Mouse (Mus musculus): ENCODE results near the gene Best2. TPM values are rescaled to one million over a fixed set of nuclear protein-coding genes. Genes with fewer than 3 reads are reported as not detected.

The Best2 gene
- polyA plus RNA-seq, 1 experiment from 2014 or later = not detected

GRCm38 (mm10) chr8:85007686-85008085 lies 6.6 kb downstream of the Best2 start:
- Histone ChIP-seq H3K9ac (ENCODE audit: low read length) (no peak overlapping the region), H3K4me2 (ENCODE audit: low read depth, low read length) (no peak overlapping the region), H3K4me3 (ENCODE audit: low read length) (no peak overlapping the region), H3K36me3 (ENCODE audit: control insufficient read depth, insufficient read depth, low read length) (no peaks in the 10 kb centered on the region), H3K27me3 (ENCODE audit: control insufficient read depth, insufficient read depth, low read depth, low read length) (peaks cover 35% of the 10 kb centered on the region), H3K27ac (ENCODE audit: low read length) (no peak overlapping the region), H3K4me1 (replicated peaks; ENCODE audit: control insufficient read depth, insufficient read depth, low read length) (no peaks in the 10 kb centered on the region), H3K9me3 (ENCODE audit: control insufficient read depth, low read length) (no peaks in the 10 kb centered on the region)
- WGBS = 12% methylated on average over 25 of the region's 25 CpGs
- no peak for ATAC-seq (ENCODE audit: low read depth)

DNA sequence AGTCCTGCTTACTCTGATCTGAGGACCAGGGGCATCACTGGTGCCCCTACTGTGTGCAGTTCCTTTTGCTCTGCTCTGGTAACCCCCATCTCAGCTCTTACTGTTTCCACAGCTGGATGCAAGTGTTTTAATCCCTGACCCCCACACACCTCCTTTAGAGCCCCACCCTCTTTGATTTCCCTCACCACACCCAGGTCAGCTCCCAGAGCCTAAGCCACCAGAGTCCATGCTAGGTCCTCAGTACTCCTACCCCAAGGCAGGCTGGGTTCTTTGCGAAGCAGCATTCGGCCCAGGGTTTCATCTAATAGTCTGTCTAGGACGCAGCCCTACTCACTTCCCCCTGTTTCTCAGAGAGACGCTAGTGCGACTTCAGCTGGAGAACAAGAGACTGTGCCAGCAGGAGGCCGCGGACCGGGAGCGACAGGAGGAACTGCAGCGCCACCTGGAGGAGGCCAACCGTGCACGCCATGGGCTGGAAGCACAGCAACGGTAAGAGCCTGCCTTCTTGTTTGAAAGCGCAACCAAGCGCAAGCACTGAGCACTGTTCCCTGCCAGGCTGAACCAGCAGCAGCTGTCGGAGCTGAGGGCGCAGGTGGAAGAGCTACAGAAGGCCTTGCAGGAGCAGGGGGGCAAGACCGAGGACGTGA lies 16.6 kb downstream of the Best2 start:
- H3K27me3 ChIP-seq (ENCODE audit: control insufficient read depth, insufficient read depth, low read depth, low read length) = no peaks in the 10 kb centered on the region; the same call in 1 of the 2 replicates
- H3K36me3 ChIP-seq (ENCODE audit: control insufficient read depth, insufficient read depth, low read length) = no peaks in the 10 kb centered on the region
- H3K27ac ChIP-seq (ENCODE audit: low read length) = no peak overlapping the region
- WGBS = 10% methylated on average over 19 of the region's 19 CpGs
- ATAC-seq (ENCODE audit: low read depth) = peak; percentile 65
- no peak overlapping the region for H3K4me3 ChIP-seq (ENCODE audit: low read length)
- 0 out of 2 replicates have a peak overlapping the region, but pooled peaks have one; percentile 4 for H3K4me2 ChIP-seq (ENCODE audit: low read depth, low read length)
- no peaks in the 10 kb centered on the region for H3K9me3 ChIP-seq (ENCODE audit: control insufficient read depth, low read length)
- H3K4me1 ChIP-seq (replicated peaks; ENCODE audit: control insufficient read depth, insufficient read depth, low read length) = no peaks in the 10 kb centered on the region
- peak overlapping the region; percentile 42; the same call in 1 of the 2 replicates for H3K9ac ChIP-seq (ENCODE audit: low read length)

GRCm38 (mm10) chr8:84996978-84997377 lies 17.4 kb downstream of the Best2 start:
- no peak overlapping the region for H3K27ac ChIP-seq (ENCODE audit: low read length)
- no peaks in the 10 kb centered on the region; the same call in 1 of the 2 replicates for H3K27me3 ChIP-seq (ENCODE audit: control insufficient read depth, insufficient read depth, low read depth, low read length)
- no peak overlapping the region for H3K9ac ChIP-seq (ENCODE audit: low read length)
- 77% methylated on average over 5 of the region's 5 CpGs for WGBS
- no peaks in the 10 kb centered on the region for H3K36me3 ChIP-seq (ENCODE audit: control insufficient read depth, insufficient read depth, low read length)
- no peak for ATAC-seq (ENCODE audit: low read depth)
- no peak overlapping the region for H3K4me2 ChIP-seq (ENCODE audit: low read depth, low read length)
- no peak overlapping the region for H3K4me3 ChIP-seq (ENCODE audit: low read length)
- H3K4me1 ChIP-seq (replicated peaks; ENCODE audit: control insufficient read depth, insufficient read depth, low read length) = no peaks in the 10 kb centered on the region
- no peaks in the 10 kb centered on the region for H3K9me3 ChIP-seq (ENCODE audit: control insufficient read depth, low read length)

DNA sequence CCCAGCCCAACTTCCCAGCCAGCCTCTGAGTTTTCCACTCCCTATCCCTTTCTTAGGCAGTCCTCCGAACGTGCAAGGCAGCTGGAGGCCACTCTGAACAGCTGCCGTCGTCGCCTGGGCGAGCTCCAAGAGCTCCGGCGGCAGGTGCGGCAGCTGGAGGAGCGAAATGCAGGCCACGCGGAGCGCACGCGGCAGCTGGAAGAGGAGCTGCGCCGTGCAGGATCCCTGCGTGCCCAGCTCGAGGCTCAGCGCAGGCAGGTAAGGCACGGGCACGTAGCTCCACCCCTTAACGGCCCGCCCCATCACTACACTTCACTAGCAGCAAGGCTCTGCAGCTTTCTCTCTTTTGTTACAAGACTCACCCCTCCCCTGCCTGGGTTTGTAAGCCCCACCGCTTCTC lies 18.7 kb downstream of the Best2 start:
- Histone ChIP-seq H3K9ac (ENCODE audit: low read length) (no peak overlapping the region), H3K9me3 (ENCODE audit: control insufficient read depth, low read length) (no peaks in the 10 kb centered on the region), H3K4me2 (ENCODE audit: low read depth, low read length) (no peak overlapping the region), H3K4me1 (replicated peaks; ENCODE audit: control insufficient read depth, insufficient read depth, low read length) (peaks cover 5% of the 10 kb centered on the region; the same call in 1 of the 2 replicates), H3K27me3 (ENCODE audit: control insufficient read depth, insufficient read depth, low read depth, low read length) (no peaks in the 10 kb centered on the region; the same call in 1 of the 2 replicates), H3K27ac (ENCODE audit: low read length) (no peak overlapping the region), H3K4me3 (ENCODE audit: low read length) (no peak overlapping the region), H3K36me3 (ENCODE audit: control insufficient read depth, insufficient read depth, low read length) (no peaks in the 10 kb centered on the region)
- ATAC-seq (ENCODE audit: low read depth) = no peak
- WGBS = 25% methylated on average over 25 of the region's 25 CpGs

GRCm38 (mm10) chr8:84994375-84994774 lies 20.0 kb downstream of the Best2 start:
- no peak overlapping the region for H3K4me3 ChIP-seq (ENCODE audit: low read length)
- H3K27ac ChIP-seq (ENCODE audit: low read length) = no peak overlapping the region
- ATAC-seq (ENCODE audit: low read depth) = no peak
- no peak overlapping the region for H3K9ac ChIP-seq (ENCODE audit: low read length)
- H3K36me3 ChIP-seq (ENCODE audit: control insufficient read depth, insufficient read depth, low read length) = no peaks in the 10 kb centered on the region
- WGBS = 88% methylated on average over 9 of the region's 9 CpGs
- H3K9me3 ChIP-seq (ENCODE audit: control insufficient read depth, low read length) = no peaks in the 10 kb centered on the region
- H3K4me2 ChIP-seq (ENCODE audit: low read depth, low read length) = no peak overlapping the region
- H3K27me3 ChIP-seq (ENCODE audit: control insufficient read depth, insufficient read depth, low read depth, low read length) = no peaks in the 10 kb centered on the region; the same call in 1 of the 2 replicates
- H3K4me1 ChIP-seq (replicated peaks; ENCODE audit: control insufficient read depth, insufficient read depth, low read length) = peaks cover 7% of the 10 kb centered on the region

DNA sequence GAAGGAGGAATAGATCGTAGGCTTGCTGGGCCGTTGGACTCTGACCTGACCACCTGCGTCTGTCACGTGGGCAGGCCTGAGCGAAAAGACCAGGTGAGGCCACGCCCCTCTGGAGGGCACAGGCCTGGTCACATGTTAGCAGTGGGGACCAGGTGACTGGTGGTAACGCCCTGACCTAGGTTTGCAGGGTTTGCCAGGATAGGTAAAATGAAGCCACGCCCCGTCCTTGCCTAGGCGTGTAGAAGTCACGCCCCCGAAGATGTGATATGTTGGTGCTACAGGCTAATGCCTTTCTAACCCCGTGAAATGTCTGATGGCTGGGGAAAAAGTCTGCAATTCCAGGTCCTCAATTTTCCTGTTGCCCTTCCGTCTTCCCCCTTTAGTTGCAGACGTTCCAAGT lies 23.5 kb downstream of the Best2 start:
- no peaks in the 10 kb centered on the region for H3K36me3 ChIP-seq (ENCODE audit: control insufficient read depth, insufficient read depth, low read length)
- peak overlapping the region; percentile 93 for H3K27ac ChIP-seq (ENCODE audit: low read length)
- no peaks in the 10 kb centered on the region; the same call in 1 of the 2 replicates for H3K27me3 ChIP-seq (ENCODE audit: control insufficient read depth, insufficient read depth, low read depth, low read length)
- no peaks in the 10 kb centered on the region for H3K9me3 ChIP-seq (ENCODE audit: control insufficient read depth, low read length)
- peak overlapping the region; percentile 73 for H3K4me3 ChIP-seq (ENCODE audit: low read length)
- WGBS = 2% methylated on average over 15 of the region's 15 CpGs
- peak; percentile 70 for ATAC-seq (ENCODE audit: low read depth)
- peak overlapping the region; percentile 82 for H3K9ac ChIP-seq (ENCODE audit: low read length)
- H3K4me2 ChIP-seq (ENCODE audit: low read depth, low read length) = peak overlapping the region; percentile 88
- peaks cover 19% of the 10 kb centered on the region for H3K4me1 ChIP-seq (replicated peaks; ENCODE audit: control insufficient read depth, insufficient read depth, low read length)

- ATAC-seq (ENCODE audit: low read depth) = peak; percentile 91
- Histone ChIP-seq H3K4me2 (ENCODE audit: low read depth, low read length) (peak within 1 kb of the TSS; percentile 88), H3K4me1 (replicated peaks; ENCODE audit: control insufficient read depth, insufficient read depth, low read length) (peaks cover 22% of the 10 kb centered on the region), H3K27ac (ENCODE audit: low read length) (peak within 1 kb of the TSS; percentile 94), H3K36me3 (ENCODE audit: control insufficient read depth, insufficient read depth, low read length) (no peaks in the 10 kb centered on the region), H3K27me3 (ENCODE audit: control insufficient read depth, insufficient read depth, low read depth, low read length) (no peaks in the 10 kb centered on the region; the same call in 1 of the 2 replicates), H3K9me3 (ENCODE audit: control insufficient read depth, low read length) (no peaks in the 10 kb centered on the region), H3K4me3 (ENCODE audit: low read length) (peak within 1 kb of the TSS; percentile 73), H3K9ac (ENCODE audit: low read length) (peak within 1 kb of the TSS; percentile 82)
- under 1% methylated on average over 27 of the region's 28 CpGs for WGBS
These were observed 24.0 kb downstream of the Best2 start, which contains the start of gene Hook2 for GRCm38 (mm10) chr8:84990349-84990748. Hook2 (plus strand) TSS chr8:84990603.

DNA sequence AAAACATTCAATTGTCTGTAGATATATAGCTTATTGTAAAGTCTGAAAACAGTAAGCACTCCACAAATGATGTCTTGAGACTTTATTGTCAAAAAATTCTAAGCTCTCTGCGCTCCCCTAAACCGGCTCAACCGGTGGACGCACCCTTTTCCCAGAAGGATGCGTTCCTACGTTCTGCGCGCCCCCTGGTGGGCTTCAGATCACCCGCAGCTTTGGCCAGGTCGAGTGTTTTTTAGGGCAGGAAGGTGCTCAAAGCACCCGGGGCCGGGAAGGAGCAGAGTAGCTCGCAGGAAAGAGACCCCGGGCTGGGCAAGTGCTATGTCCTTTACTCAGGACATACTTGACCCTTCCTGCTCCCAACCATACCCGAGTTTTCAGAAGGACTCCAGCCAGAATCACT lies 24.5 kb downstream of the Best2 start:
- peak; percentile 64 for ATAC-seq (ENCODE audit: low read depth)
- no peaks in the 10 kb centered on the region for H3K36me3 ChIP-seq (ENCODE audit: control insufficient read depth, insufficient read depth, low read length)
- H3K27me3 ChIP-seq (ENCODE audit: control insufficient read depth, insufficient read depth, low read depth, low read length) = no peaks in the 10 kb centered on the region
- H3K9ac ChIP-seq (ENCODE audit: low read length) = peak overlapping the region; percentile 75
- WGBS = under 1% methylated on average over 15 of the region's 15 CpGs
- peak overlapping the region; percentile 73 for H3K4me3 ChIP-seq (ENCODE audit: low read length)
- H3K4me1 ChIP-seq (replicated peaks; ENCODE audit: control insufficient read depth, insufficient read depth, low read length) = peaks cover 28% of the 10 kb centered on the region
- peak overlapping the region; percentile 88 for H3K4me2 ChIP-seq (ENCODE audit: low read depth, low read length)
- peak overlapping the region; percentile 94 for H3K27ac ChIP-seq (ENCODE audit: low read length)
- no peaks in the 10 kb centered on the region for H3K9me3 ChIP-seq (ENCODE audit: control insufficient read depth, low read length)

GRCm38 (mm10) chr8:84989311-84989731 lies 25.0 kb downstream of the Best2 start:
- 14% methylated on average over 15 of the region's 15 CpGs for WGBS
- Histone ChIP-seq H3K27me3 (ENCODE audit: control insufficient read depth, insufficient read depth, low read depth, low read length) (no peaks in the 10 kb centered on the region), H3K27ac (ENCODE audit: low read length) (peak overlapping the region; percentile 66), H3K36me3 (ENCODE audit: control insufficient read depth, insufficient read depth, low read length) (no peaks in the 10 kb centered on the region), H3K4me1 (replicated peaks; ENCODE audit: control insufficient read depth, insufficient read depth, low read length) (peaks cover 32% of the 10 kb centered on the region), H3K4me2 (ENCODE audit: low read depth, low read length) (peak overlapping the region; percentile 88), H3K9me3 (ENCODE audit: control insufficient read depth, low read length) (no peaks in the 10 kb centered on the region), H3K9ac (ENCODE audit: low read length) (peak overlapping the region; percentile 29), H3K4me3 (ENCODE audit: low read length) (peak overlapping the region; percentile 17; the same call in 1 of the 2 replicates)
- ATAC-seq (ENCODE audit: low read depth) = no peak
